Mouse (Mus musculus): ENCODE measurements around the gene Npas2.

The Npas2 gene

DNA sequence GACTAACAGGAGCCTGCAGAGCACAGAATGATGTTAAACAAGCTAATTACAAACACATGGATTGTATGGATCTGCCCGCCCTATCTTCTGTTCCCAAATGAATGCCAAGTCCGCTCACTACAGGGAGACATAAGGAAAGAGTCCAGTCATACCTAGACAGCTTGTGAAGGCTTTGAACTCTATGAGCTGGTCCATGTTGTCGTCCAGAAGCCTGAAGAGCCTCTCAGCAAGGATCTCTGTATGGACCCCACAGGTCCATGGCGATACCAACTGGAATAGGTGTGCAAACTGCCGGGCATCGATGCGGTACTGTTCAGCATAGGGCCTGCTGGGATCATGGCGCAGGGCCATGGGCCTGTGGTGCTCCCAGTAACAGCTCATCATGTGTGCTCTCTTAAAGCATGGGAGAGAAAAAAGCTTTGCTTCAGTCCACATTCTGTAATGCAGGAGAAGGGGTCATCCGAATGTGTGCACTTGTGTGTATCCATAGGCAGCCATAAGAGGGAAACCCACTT is 183.3 kb downstream of the Npas2 start:
- no peak for DNase-seq (ENCODE audit: low read depth)

DNA sequence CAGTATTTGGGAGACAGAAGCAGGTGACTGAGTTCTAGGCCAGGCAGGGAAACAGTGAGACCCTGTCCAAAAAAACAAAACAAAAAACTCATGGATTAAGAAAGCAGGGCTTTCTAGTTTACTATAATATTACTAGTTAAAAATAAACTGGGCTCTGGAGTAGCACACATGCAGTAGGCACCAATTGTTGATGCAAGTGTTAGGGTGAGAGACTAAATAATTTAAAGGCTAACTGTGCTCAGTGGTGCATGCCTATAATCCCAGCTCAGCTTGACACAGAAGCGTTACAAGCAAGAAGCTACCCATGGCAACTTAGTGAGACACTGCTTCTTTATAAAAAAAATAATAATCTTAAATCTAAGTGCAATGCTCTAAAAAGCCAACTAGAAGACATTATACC is 185.0 kb downstream of the Npas2 start:
- no peak for DNase-seq (ENCODE audit: low read depth)

DNA sequence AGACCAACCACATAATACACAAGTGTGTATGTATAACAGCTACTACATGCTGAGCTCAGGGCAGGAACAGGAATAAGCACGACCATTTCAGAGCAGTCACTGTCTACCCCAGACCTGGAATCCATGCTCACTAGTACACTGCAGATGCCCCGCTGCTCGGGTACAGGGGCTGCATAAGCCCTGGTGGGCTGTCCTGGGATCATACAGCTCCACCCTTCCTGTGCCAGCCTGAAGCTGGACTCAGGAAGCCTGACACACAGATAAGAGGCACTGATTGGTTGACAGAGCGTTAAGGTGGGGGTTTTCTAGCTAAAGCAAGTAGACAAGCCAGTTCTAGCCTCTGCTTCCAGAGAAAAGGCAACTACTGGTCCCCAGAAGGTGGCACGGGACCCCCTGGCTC is 185.5 kb downstream of the Npas2 start:
- no peak for DNase-seq (ENCODE audit: low read depth)

DNA sequence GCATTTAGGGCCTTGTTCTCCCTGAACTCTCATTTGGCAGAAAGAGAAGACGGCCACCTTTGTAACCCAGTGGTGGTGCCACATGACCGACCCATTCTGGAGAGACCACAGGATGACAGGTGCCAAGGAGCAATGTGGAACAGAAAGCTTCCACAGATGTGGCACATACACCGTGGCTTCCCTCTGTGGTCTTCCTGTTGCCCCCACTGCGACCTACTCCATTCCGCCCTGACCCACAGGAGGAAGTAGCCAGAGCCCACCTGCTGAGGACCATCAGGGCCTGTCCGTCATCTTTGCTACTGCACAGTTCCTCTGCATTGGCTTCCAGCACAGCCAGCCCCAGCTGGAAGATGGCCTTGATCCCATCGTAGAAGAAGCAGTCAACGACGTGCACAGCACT is 187.5 kb downstream of the Npas2 start:
- DNase-seq (ENCODE audit: low read depth): no peak

DNA sequence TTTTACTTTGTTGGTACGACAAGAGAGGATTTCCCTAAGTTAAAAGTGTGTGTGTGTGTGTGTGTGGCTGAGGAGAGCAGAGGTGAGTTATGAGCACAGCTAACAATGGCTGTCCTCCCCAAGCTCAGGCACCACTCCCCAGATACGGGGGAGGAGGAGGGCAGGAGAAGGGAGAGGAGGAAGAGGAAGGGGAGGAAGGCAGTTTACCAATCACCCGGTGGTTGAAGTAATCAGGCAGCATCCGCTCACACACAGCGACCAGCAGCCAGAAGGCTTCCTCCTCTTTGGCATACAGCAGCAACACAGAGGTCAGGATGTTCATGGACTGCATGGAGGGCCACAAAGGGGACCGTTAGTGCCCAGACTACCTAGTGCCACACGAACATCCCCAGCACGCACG is 191.4 kb downstream of the Npas2 start:
- DNase-seq (ENCODE audit: low read depth): no peak

DNA sequence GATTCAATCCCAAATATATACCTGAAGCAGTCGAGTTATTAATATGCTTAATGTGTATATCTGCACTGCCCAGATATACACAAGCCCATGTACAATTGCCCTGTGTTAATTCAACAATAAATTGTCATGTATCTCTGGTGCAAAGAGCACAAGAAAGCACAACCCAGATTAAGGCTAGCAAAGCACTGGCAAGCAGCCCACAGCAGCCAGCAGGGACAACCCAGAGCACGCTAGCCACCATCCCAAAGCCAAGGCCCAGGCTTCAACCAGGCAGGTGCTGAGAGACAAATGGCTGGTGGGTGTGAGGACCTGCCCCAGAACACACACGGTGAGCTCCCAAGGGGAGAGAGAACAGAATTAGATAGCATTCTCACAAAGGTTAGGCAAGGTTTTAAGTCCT is 192.9 kb downstream of the Npas2 start:
- no peak for DNase-seq (ENCODE audit: low read depth)

DNA sequence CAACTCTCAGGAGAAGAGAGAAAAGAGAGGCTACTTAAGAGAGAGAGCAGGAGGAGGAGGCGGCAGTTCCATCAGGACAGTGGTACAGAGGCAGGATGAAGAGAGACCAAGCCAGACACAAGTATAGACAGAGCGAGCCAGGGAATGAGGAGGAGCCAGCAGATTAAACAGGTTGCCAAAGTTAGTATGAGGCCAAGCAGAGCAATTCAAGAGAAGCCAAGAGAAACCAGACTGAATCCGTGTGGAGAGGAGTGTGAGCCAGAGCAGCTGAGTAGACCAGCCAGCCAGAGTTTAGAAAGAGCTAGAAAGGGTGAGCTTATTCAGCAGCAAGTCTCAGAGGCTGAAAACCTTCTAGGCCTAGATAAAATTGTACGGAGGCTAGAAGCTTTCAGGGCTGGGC is 194.0 kb downstream of the Npas2 start:
- DNase-seq (ENCODE audit: low read depth): no peak

DNA sequence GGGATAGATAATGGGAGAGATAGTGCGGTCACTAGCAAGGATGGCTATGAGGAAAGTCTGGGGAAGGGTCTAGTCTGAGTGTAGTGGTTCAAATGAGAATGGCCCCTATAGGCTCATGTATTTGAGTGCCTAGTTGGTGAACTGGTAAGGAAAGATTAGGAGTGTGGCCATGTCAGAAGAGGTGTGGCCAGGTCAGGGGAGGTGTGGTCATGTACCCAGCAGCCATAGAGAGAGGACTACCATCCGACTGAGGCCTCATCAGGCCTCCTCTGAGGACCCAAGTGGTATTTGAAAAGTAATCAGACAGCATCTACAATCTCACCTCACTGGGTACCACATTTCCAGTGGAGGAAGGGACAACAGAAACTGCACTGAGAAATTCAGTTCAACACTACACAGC is 194.6 kb downstream of the Npas2 start:
- no peak for DNase-seq (ENCODE audit: low read depth)

DNA sequence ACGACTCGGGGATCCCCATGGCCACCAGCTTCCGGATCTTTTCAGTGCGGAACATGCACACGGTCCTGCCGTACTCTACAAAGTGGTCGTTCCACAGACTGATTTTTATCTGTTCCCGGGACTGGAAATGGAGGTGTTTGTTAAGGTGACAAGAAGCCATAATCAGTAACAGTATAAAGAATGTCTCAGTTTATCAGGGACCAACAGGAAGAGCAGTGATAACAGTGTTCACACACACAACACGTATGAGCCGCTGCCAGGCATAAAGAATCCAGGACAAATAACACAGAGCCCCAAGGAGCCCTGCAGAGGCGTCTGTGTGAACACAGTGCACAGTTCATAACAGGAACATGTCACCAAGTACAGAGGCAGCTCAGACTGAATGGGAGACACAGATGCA is 195.8 kb downstream of the Npas2 start:
- DNase-seq (ENCODE audit: low read depth): no peak

DNA sequence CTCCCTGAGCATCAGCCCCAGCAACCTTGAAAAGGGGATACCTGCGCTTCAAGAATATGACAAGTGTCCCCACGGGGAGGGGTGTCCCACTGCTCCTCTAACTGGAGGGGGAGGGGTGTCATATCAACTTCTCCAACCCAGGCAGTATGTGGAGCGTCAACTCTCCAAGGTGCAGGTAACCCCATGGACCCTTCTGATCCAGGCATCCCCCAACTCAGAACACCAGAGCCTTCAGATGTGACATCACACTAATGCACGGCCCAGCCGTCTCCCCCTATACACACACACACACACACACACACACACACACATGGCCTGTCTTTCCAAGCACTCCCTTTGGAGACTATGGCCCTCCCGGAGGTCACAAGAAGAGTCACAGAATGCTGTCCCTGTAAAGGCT is 198.1 kb downstream of the Npas2 start:
- DNase-seq (ENCODE audit: low read depth): no peak

DNA sequence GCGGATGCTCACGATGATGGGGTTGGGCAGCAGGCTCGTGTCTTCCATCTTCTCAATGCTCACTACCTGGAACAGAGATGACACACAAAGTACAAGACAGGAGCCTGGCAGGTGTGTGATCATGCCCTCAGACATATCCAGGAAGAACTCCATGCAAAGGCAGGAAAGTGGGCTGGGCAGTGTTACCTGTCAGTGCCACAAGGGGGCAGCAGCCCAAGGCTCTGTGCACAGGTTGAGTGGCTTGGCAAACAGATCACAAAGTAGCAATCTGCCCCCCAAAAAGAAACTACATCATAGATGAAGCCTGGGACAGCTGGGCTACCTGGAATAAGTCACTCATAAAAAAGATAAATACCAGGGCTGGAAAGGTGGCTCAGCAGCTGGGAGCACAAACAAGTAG is 198.7 kb downstream of the Npas2 start:
- peak; percentile 73 for DNase-seq (ENCODE audit: low read depth)

DNA sequence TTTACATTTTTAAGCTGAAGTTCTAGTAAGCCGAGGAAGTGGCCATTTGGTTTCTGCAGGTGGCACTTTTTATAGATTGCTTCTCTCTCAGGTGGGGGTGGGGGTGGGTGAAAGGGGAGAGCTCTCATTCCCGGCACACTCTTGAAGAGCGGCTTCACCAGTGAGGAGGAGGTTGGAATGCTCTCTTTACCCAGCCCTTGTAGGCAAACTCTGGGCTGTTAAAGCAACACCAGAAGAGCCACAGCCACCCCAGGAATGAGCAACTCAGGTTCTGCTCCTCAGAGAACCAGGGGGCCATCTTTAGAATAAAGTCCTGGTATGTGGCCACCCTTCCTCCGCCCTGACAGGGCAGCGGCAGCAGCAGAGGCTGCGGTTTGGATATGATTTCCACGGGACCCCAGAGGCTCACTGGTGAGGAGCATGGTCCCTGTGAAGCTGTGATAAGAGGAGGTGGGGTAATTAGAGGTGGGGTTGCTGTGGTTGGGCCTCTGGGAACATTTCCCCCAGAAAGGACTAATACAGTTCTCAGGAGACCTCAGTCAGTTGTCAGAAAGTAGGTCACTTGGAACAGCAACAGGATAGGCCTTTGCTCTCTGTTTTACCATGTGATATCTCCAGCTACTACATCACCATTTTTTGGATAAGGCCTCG is 199.8 kb downstream of the Npas2 start:
- no peak for DNase-seq (ENCODE audit: low read depth)

DNA sequence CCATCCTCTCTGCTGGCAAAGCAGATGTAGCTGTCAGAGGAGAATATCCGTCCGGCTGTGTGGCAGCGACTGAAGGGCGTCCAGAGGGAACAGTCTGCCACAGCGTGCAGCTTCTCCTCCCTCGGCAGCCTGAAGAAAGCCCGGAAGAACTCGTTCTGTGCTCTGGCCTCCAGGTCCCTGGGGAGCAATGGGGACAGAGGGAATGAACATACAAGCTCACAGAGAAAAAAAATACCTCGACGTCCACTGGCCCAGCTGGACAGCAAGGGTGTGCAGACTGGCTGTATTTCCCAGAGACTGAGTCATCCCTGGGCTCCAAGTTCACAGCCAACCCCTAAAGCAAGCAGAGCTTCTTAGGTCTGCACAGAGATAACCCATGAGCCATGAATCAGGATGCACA is 200.6 kb downstream of the Npas2 start:
- no peak for DNase-seq (ENCODE audit: low read depth)

DNA sequence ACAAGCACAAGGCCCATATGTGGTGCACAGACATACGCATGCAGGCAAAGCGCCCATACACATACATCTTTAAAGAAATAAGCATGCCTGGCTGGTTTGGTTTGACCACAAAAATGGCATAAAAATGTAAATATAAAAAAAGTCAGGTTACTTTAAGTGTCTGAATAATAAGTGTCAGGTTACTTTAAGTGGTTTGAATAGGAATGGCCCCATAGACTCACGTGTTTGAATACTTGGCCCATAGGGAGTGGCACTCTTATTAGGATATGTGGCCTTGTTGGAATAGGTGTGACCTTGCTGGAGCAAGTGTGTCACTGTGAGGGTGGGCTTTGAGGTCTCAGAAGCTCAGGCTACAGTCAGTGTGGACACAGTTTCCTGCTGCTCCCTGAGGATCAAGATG is 201.1 kb downstream of the Npas2 start:
- DNase-seq (ENCODE audit: low read depth): no peak

DNA sequence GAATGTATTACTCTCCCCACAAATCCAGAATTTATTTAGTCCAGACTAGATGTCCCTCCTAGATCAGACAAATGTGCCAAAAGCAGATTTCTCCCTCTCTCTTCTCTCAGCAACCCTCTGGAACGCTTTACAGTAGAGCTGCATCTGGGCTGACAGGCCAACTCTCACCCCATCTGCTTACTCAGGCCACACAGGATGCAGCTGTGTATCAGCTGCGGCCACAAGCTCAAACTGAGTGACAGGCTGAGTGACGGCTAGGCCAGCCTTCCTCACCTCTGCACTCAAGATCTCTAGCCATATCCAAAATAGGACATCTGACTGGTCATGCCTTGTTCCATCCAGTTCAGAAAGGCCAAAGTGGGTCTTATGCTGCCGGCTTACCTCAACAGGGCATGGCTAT is 202.8 kb downstream of the Npas2 start:
- DNase-seq (ENCODE audit: low read depth): no peak

DNA sequence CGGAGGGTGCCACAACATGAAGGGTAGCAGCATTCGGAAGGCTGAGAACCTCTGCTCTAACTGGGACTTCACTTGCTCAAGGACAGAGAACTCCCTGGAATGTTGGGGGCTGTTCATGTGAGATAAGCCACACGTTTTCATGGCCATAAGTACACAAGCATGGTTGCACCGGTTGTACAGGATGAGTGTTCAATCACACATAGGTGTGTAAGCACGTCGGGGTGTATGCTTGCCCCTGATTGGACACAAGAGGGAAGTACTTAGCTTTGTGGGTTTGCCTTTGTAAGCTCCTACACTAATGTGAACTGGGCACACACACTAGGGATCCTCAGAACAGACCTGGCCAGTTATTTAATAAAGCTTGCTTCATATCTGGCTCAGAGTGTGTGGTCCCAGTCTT is 204.8 kb downstream of the Npas2 start:
- DNase-seq (ENCODE audit: low read depth): no peak

DNA sequence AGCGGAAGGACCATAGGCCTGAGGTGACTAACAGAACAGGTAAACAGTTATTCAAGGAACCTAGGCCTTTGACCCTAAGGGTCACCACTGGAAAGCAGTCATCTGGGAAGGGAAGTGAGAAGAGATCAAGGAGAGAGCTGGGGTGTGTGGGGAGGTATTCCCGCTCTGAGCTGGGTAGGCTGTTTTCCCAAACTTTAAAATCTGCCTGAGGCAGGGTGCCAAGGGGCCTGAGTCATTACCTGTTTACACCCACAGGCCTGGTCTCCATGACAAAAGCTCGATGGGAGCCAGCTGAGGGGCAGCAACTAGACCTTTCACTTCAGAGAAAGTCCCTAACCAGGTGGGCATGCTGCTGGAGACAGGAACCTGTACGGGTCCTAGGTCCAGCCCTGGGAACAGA is 205.7 kb downstream of the Npas2 start:
- DNase-seq (ENCODE audit: low read depth): no peak

DNA sequence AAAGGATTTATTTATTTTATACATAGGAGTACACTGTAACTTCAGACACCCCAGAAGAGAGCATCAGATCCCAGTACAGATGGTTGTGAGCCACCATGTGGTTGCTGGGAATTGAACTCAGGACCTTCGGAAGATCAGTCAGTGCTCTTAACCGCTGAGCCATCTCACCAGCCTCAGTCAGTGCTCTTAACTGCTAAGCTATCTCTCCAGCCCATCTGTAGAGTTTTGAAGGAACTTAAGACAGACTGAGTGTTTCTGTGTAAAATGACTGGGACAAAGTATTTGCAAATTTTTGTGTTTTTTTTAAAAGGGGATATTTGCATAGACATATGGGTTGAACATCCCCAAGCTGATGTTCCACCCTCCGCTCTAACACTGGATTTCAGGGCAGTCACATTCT is 206.6 kb downstream of the Npas2 start:
- no peak for DNase-seq (ENCODE audit: low read depth)

DNA sequence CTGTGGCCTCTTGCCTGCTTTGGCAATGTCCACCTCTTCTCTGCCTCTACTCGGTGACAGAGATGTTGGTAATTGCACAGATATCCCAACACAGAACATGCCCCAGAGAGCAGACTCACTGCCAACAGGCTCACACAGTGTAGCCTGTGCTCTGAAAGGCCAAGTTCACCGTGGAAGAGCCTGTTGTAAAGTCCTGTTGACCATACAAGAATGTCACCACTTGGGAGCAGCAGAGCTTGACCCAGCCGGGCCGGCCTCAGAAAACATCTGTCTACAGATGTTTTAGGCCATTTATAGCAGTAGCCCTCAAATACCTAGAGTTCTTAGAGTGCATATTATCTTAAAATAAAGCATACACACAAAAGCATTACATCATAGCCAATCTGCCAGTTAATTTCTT is 213.6 kb downstream of the Npas2 start:
- DNase-seq (ENCODE audit: low read depth): no peak

DNA sequence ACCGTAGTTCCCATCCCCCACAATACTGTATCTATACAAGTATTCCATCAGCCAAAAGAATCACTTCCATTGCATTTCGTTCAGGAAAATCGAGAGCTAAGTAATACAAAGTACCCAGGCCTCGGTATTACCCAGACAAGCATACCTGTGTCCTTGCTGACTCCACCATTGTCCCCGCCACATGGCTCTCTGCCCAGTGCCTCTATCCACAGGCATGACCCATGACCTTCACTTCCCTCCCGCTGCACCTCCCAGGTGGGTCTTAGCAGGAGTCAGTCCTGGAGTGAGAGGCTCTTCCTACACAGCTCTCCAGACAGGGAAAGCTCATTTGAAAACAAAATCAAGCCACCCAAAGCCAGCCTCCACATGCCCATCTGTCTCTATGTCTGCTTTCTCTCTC is 214.6 kb downstream of the Npas2 start:
- DNase-seq (ENCODE audit: low read depth): no peak

DNA sequence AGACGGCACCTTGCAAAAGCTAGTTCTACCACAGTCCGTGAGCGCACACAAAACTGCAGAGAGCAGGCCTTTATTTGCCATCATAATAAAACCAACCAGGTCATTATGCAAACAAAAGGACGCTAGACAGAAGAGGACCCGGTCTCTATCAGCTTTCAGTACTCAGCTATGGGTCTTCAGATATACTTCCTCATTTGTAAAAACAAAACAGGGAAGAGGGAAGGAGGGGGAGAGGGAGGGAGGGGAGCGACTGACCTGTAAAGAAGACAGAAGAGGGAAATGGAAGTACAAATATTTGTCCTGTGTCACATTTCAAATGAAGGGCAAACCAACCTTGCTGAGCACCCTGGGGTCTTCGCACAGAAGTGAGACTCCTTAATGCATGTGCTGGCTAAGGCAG is 215.1 kb downstream of the Npas2 start:
- no peak for DNase-seq (ENCODE audit: low read depth)

DNA sequence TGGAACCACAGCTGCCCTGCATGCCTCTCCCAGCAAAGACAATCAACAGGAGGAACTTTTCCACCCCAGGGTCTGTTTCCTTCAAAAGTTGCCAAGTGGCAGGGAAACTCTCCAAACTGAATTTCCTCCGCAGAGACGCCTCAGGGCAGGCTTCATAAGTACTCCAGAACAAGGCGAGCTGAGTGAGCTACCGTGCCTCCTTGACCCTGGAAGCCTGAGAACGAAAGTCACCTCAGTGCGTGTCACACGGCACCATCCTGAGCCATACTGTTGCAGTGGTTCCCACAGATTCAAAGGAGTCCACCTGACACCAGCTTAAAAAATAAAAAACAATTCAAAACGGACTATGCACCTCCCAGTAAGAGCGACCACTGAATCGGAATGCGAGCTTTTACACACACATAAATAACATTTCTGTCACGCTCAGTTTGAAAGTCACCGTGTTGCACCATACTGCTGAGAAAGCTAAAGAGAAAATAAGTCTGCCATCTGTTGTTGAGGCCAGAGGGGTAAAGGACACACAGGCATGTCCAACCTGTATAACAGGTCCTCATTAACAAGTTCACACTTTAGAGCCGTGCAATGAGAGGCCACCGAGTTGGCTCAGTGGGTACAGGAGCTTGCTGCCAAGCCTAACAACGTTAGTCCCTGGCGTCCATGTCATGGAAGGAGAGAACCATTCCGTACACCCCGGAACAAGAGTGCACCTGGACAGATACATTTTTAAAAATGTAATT is 216.7 kb downstream of the Npas2 start:
- no peak for DNase-seq (ENCODE audit: low read depth)

Measured in naive thymus-derived CD4-positive, alpha-beta T cell, adult 2 months (primary cell).